Mouse (Mus musculus) cerebellum, adult 2 months (tissue): ENCODE measurements at regions not wholly inside any gene's neighbourhood (a gene's known extent, or its start where the extent isn't known, plus 50 kb on each side); places are given as distances from the start of the nearest gene placed in this dataset.

Source experiments
- CTCF ChIP-seq: fragments of 200-500 bp; IDR thresholded peaks from 2 replicates; pipeline ENCODE4 v1.5.1; 2011; ENCODE audit warnings: low read depth, mild to moderate bottlenecking, control low read depth, low read length, moderate library complexity, borderline replicate concordance; ENCODE audit not compliant: insufficient read depth
- POLR2A ChIP-seq: fragments of 200-500 bp; IDR thresholded peaks from 2 replicates; pipeline ENCODE4 v1.6.1; 2011; ENCODE audit warnings: low read length, control low read depth, borderline replicate concordance; ENCODE audit not compliant: insufficient read depth

GRCm38 (mm10) chr1:77080767-77081166 is 434.1 kb downstream of the Epha4 start:
- TF ChIP-seq CTCF: no peak
- TF ChIP-seq POLR2A: no peak
